Mouse (Mus musculus) kidney, embryonic 16.5 days (tissue): Measurements from ENCODE around the gene Cdk5rap3. TPM values are rescaled to one million over a fixed set of nuclear protein-coding genes. Genes with fewer than 3 reads are reported as not detected.

Source experiments
- ATAC-seq: fragments of 200-750 bp; cut with Nextera tagmentation; 2 replicates; pipeline ENCODE4 v1.8.0; 2017; ENCODE audit warnings: moderate TSS enrichment; ENCODE audit not compliant: low FRiP score, low TSS enrichment
- H3K27ac ChIP-seq: fragments of 300-500 bp; sonication (generic); 2 replicates; pipeline ENCODE4 v1.5.1; 2014; ENCODE audit warnings: low read length
- H3K27me3 ChIP-seq: fragments of 300-500 bp; sonication (generic); 2 replicates; pipeline ENCODE4 v1.6.1; 2014; ENCODE audit warnings: low read length, control low read depth, mixed read lengths; ENCODE audit not compliant: insufficient read depth
- H3K36me3 ChIP-seq: fragments of 300-500 bp; sonication (generic); 2 replicates; pipeline ENCODE4 v1.6.1; 2014; ENCODE audit warnings: low read length, control low read depth, mixed read lengths; ENCODE audit not compliant: insufficient read depth
- H3K4me1 ChIP-seq: fragments of 300-500 bp; sonication (generic); 2 replicates; pipeline ENCODE4 v1.6.1; 2014; ENCODE audit warnings: low read length, control low read depth, mixed read lengths; ENCODE audit not compliant: insufficient read depth
- H3K4me2 ChIP-seq: fragments of 300-500 bp; sonication (generic); replicated peaks from 2 replicates; pipeline ENCODE4 v1.6.1; 2014; ENCODE audit warnings: low read depth, low read length
- H3K4me3 ChIP-seq: fragments of 300-500 bp; sonication (generic); 2 replicates; pipeline ENCODE4 v1.5.1; 2014; ENCODE audit warnings: mild to moderate bottlenecking, low read length
- H3K9ac ChIP-seq: fragments of 300-500 bp; sonication (generic); replicated peaks from 2 replicates; pipeline ENCODE4 v1.6.1; 2014; ENCODE audit warnings: low read length
- H3K9me3 ChIP-seq: fragments of 300-500 bp; sonication (generic); 2 replicates; pipeline ENCODE4 v1.6.1; 2016; ENCODE audit warnings: low read length, control low read depth
- WGBS: fragments of 180-500 bp; shearing (Covaris S2); extraction: QIAGEN DNeasy Blood & Tissue Kit; methylation state at CpG from one replicate; pipeline ENCODE4 v1.1.7; 2014; 5-methylcytosine and 5-hydroxymethylcytosine counted together
- polyA plus RNA-seq: library from polyadenylated mRNA; unstranded; fragments of >200 nt; fragmentation: Nextera tagmentation; extraction: Ambion mirVana; gene quantifications from 2 replicates; pipeline ENCODE4 v1.2.1, GENCODE M21; 2015

Gene Cdk5rap3
- polyA plus RNA-seq, 1 experiment from 2014 or later = 83.7 TPM

- 87% methylated on average over 9 of the region's 9 CpGs for WGBS
- Histone ChIP-seq H3K4me1 (peaks cover 9% of the 10 kb centered on the region), H3K9me3 (no peaks in the 10 kb centered on the region), H3K27me3 (no peaks in the 10 kb centered on the region), H3K36me3 (peaks cover 14% of the 10 kb centered on the region), H3K27ac (no peak overlapping the region), H3K4me2 (no peak overlapping the region), H3K4me3 (no peak overlapping the region), H3K9ac (no peak overlapping the region)
- ATAC-seq = no peak
These were observed 30.2 kb upstream of the Cdk5rap3 start for GRCm38 (mm10) chr11:96946498-96946897.

- Histone ChIP-seq H3K9me3 (no peaks in the 10 kb centered on the region), H3K27ac (no peak overlapping the region), H3K4me1 (peaks cover 9% of the 10 kb centered on the region), H3K27me3 (no peaks in the 10 kb centered on the region), H3K4me3 (peak overlapping the region; percentile 57), H3K4me2 (peak overlapping the region; percentile 78), H3K36me3 (peaks cover 3% of the 10 kb centered on the region; the same call in 1 of the 2 replicates), H3K9ac (no peak overlapping the region)
- no peak for ATAC-seq
- WGBS = 78% methylated on average over 14 of the region's 14 CpGs
These were observed 28.7 kb upstream of the Cdk5rap3 start for GRCm38 (mm10) chr11:96944844-96945580.

- Histone ChIP-seq H3K27me3 (no peaks in the 10 kb centered on the region), H3K4me1 (peaks cover 9% of the 10 kb centered on the region), H3K36me3 (no peaks in the 10 kb centered on the region), H3K27ac (peak within 1 kb of the TSS; percentile 41; the same call in 1 of the 2 replicates), H3K4me2 (peak within 1 kb of the TSS; percentile 78), H3K9me3 (no peaks in the 10 kb centered on the region), H3K4me3 (peak within 1 kb of the TSS; percentile 57), H3K9ac (peak within 1 kb of the TSS; percentile 66)
- peak; percentile 97 for ATAC-seq
- under 1% methylated on average over 29 of the region's 29 CpGs for WGBS
These were observed 27.5 kb upstream of the Cdk5rap3 start, which contains the start of gene Pnpo for GRCm38 (mm10) chr11:96943746-96944304. TSS of gene Pnpo (minus strand) at chr11:96943986.

GRCm38 (mm10) chr11:96941989-96942590 is 25.8 kb upstream of the Cdk5rap3 start:
- Histone ChIP-seq H3K36me3 (no peaks in the 10 kb centered on the region), H3K4me2 (no peak overlapping the region), H3K4me3 (no peak overlapping the region), H3K4me1 (peaks cover 13% of the 10 kb centered on the region), H3K27ac (no peak overlapping the region), H3K27me3 (no peaks in the 10 kb centered on the region), H3K9me3 (no peaks in the 10 kb centered on the region), H3K9ac (no peak overlapping the region)
- 82% methylated on average over 6 of the region's 6 CpGs for WGBS
- ATAC-seq = no peak

GRCm38 (mm10) chr11:96940578-96941465 is 24.5 kb upstream of the Cdk5rap3 start:
- H3K27ac ChIP-seq = no peak overlapping the region
- ATAC-seq = no peak
- peaks cover 13% of the 10 kb centered on the region for H3K4me1 ChIP-seq
- H3K9ac ChIP-seq = no peak overlapping the region
- H3K4me3 ChIP-seq = no peak overlapping the region
- H3K4me2 ChIP-seq = no peak overlapping the region
- no peaks in the 10 kb centered on the region for H3K9me3 ChIP-seq
- no peaks in the 10 kb centered on the region for H3K36me3 ChIP-seq
- no peaks in the 10 kb centered on the region for H3K27me3 ChIP-seq
- 80% methylated on average over 16 of the region's 16 CpGs for WGBS

GRCm38 (mm10) chr11:96938426-96938800 is 22.1 kb upstream of the Cdk5rap3 start:
- ATAC-seq = no peak
- 80% methylated on average over 6 of the region's 6 CpGs for WGBS
- Histone ChIP-seq H3K4me3 (no peak overlapping the region), H3K4me1 (peaks cover 17% of the 10 kb centered on the region), H3K27me3 (no peaks in the 10 kb centered on the region), H3K36me3 (no peaks in the 10 kb centered on the region), H3K27ac (peak overlapping the region; percentile 83), H3K4me2 (no peak overlapping the region), H3K9ac (peak overlapping the region; percentile 30; the same call in 1 of the 2 replicates), H3K9me3 (no peaks in the 10 kb centered on the region)

- Histone ChIP-seq H3K4me2 (no peak overlapping the region), H3K27ac (peak overlapping the region; percentile 83), H3K27me3 (no peaks in the 10 kb centered on the region), H3K9me3 (no peaks in the 10 kb centered on the region), H3K36me3 (no peaks in the 10 kb centered on the region), H3K4me1 (peaks cover 17% of the 10 kb centered on the region), H3K4me3 (no peak overlapping the region), H3K9ac (peak overlapping the region; percentile 32; the same call in 1 of the 2 replicates)
- ATAC-seq = peak; percentile 84
- 38% methylated on average over 10 of the region's 10 CpGs for WGBS
These were observed 21.5 kb upstream of the Cdk5rap3 start for GRCm38 (mm10) chr11:96937549-96938425.

- WGBS = 83% methylated on average over 9 of the region's 9 CpGs
These were observed 19.8 kb upstream of the Cdk5rap3 start for GRCm38 (mm10) chr11:96935872-96936650.

More at GRCm38 (mm10) chr11:96935872-96936650, 19.8 kb upstream of the Cdk5rap3 start:
- no peaks in the 10 kb centered on the region for H3K36me3 ChIP-seq
- H3K9ac ChIP-seq = no peak overlapping the region
- no peak overlapping the region for H3K4me3 ChIP-seq
- no peak for ATAC-seq
- no peak overlapping the region for H3K27ac ChIP-seq
- peaks cover 23% of the 10 kb centered on the region for H3K4me1 ChIP-seq
- no peaks in the 10 kb centered on the region for H3K27me3 ChIP-seq
- H3K9me3 ChIP-seq = no peaks in the 10 kb centered on the region
- no peak overlapping the region for H3K4me2 ChIP-seq
